ENCODE assay signal across 14 mouse cellular contexts in genomic region chr7:79262478-79262877, GRCm38 (mm10). TPM values are rescaled to one million over a fixed set of nuclear protein-coding genes. Genes with fewer than 3 reads are reported as not detected.
DNase-seq lines count a peak whose midpoint lies in the region; ATAC-seq and TF ChIP-seq lines count a peak whose summit lies in the region.
"Had no signal": no experiment of that assay in that cellular context is flagged by ENCODE, and none has a peak within 500 bp of the region (broad histone marks: within the 10 kb centered on the region; RNA-seq: fewer than 3 reads in every experiment).

No protein-coding gene starts in this region.

- DNase-seq in lung, postnatal 25 days (ENCODE audit: low spot score): no peak
- no peak for DNase-seq in Patski (ENCODE audit: low read depth, low spot score)
- no peak for DNase-seq in thymus, postnatal 4 days
- DNase-seq: left cerebral cortex, postnatal 4 days; right cerebral cortex, postnatal 4 days had no signal

- 0 out of 2 replicates have a peak, but pooled peaks cover 3% of the 10 kb centered on the region for H3K4me1 ChIP-seq in lung, embryonic 16.5 days (replicated peaks; ENCODE audit: control insufficient read depth, insufficient read depth, low read length)
- no peaks in the 10 kb centered on the region for H3K4me1 ChIP-seq in kidney, embryonic 15.5 days
- no peaks in the 10 kb centered on the region for H3K4me1 ChIP-seq in forebrain, embryonic 15.5 days
- H3K4me1 ChIP-seq: midbrain, embryonic 15.5 days; stomach, embryonic 15.5 days had no signal

- CTCF ChIA-PET in Patski (lab: Charles Lee): interaction anchor here (1.4 kb wide), 1 partner anchor 84 kb away, joined by 4 read pairs; no protein-coding TSS in a partner anchor

- POLR2A ChIA-PET in Patski (lab: Charles Lee): no interaction called here

- no peak for TF ChIP-seq CTCF in Patski (IDR thresholded peaks at IDR 0.05)

- H3K27me3 ChIP-seq in lung, embryonic 16.5 days (ENCODE audit: control insufficient read depth, insufficient read depth, low read depth, low read length): no peaks in the 10 kb centered on the region
- no peaks in the 10 kb centered on the region for H3K27me3 ChIP-seq in Patski
- no peaks in the 10 kb centered on the region for H3K27me3 ChIP-seq in kidney, embryonic 15.5 days
- no peaks in the 10 kb centered on the region for H3K27me3 ChIP-seq in forebrain, embryonic 15.5 days
- H3K27me3 ChIP-seq: midbrain, embryonic 15.5 days; stomach, embryonic 15.5 days had no signal

- in situ Hi-C loops in Patski (cut with MboI; ENCODE audit: low pct_unique_long_range_greater_than_20kb): no loop called here

- no peaks in the 10 kb centered on the region for H3K9me3 ChIP-seq in lung, embryonic 16.5 days (ENCODE audit: control insufficient read depth, low read length)
- H3K9me3 ChIP-seq in kidney, embryonic 15.5 days (replicated peaks): no peaks in the 10 kb centered on the region
- H3K9me3 ChIP-seq in forebrain, embryonic 15.5 days: no peaks in the 10 kb centered on the region
- H3K9me3 ChIP-seq: midbrain, embryonic 15.5 days; stomach, embryonic 15.5 days had no signal

- peak overlapping the region; percentile 72 for H3K27ac ChIP-seq in lung, embryonic 16.5 days (ENCODE audit: low read length)
- H3K27ac ChIP-seq in kidney, embryonic 15.5 days: 0 out of 2 replicates have a peak overlapping the region, but pooled peaks have one; percentile 6
- no peak overlapping the region for H3K27ac ChIP-seq in forebrain, embryonic 15.5 days (replicated peaks)
- H3K27ac ChIP-seq: hindbrain, embryonic 14.5 days; kidney, postnatal 0 days; midbrain, embryonic 15.5 days; stomach, embryonic 15.5 days had no signal

- H3K4me3 ChIP-seq in lung, embryonic 16.5 days (ENCODE audit: low read length): no peak overlapping the region
- no peak overlapping the region for H3K4me3 ChIP-seq in kidney, embryonic 15.5 days (replicated peaks)
- no peak overlapping the region for H3K4me3 ChIP-seq in forebrain, embryonic 15.5 days
- H3K4me3 ChIP-seq: midbrain, embryonic 15.5 days; stomach, embryonic 15.5 days had no signal

- ATAC-seq in lung, embryonic 16.5 days (ENCODE audit: low read depth): peak; percentile 80
- ATAC-seq in Patski: peak; percentile 21
- ATAC-seq in kidney, embryonic 15.5 days (replicated peaks; ENCODE audit: low FRiP score): no peak
- ATAC-seq in monocyte, adult 5-6 weeks (replicated peaks; ENCODE audit: insufficient number of reproducible peaks, low FRiP score, low TSS enrichment, poor library complexity, severe bottlenecking): 0 out of 2 replicates have a peak, but pooled peaks have one; percentile 35
- ATAC-seq in forebrain, embryonic 15.5 days (replicated peaks): no peak
- ATAC-seq: activated CD4-positive, CD25-positive, alpha-beta regulatory T cell, adult 4 months; midbrain, embryonic 15.5 days had no signal

- H3K9ac ChIP-seq in lung, embryonic 16.5 days (ENCODE audit: low read length): no peak overlapping the region
- H3K9ac ChIP-seq in kidney, embryonic 15.5 days: no peak overlapping the region
- no peak overlapping the region for H3K9ac ChIP-seq in forebrain, embryonic 15.5 days (replicated peaks)
- H3K9ac ChIP-seq: hindbrain, embryonic 14.5 days; midbrain, embryonic 15.5 days; stomach, embryonic 15.5 days had no signal

- H3K4me2 ChIP-seq in lung, embryonic 16.5 days (ENCODE audit: low read depth, low read length): no peak overlapping the region
- no peak overlapping the region for H3K4me2 ChIP-seq in kidney, embryonic 15.5 days
- no peak overlapping the region for H3K4me2 ChIP-seq in forebrain, embryonic 15.5 days (replicated peaks)
- H3K4me2 ChIP-seq: hindbrain, embryonic 14.5 days; midbrain, embryonic 15.5 days; stomach, embryonic 15.5 days had no signal

- no peaks in the 10 kb centered on the region for H3K36me3 ChIP-seq in lung, embryonic 16.5 days (ENCODE audit: control insufficient read depth, insufficient read depth, low read length)
- no peaks in the 10 kb centered on the region for H3K36me3 ChIP-seq in kidney, embryonic 15.5 days
- H3K36me3 ChIP-seq in forebrain, embryonic 15.5 days: no peaks in the 10 kb centered on the region
- H3K36me3 ChIP-seq: midbrain, embryonic 15.5 days; stomach, embryonic 15.5 days had no signal

- 50% methylated on average over 8 of the region's 8 CpGs for WGBS in lung, embryonic 16.5 days
- WGBS in kidney, embryonic 15.5 days: 68% methylated on average over 8 of the region's 8 CpGs
- WGBS in forebrain, embryonic 15.5 days: 84% methylated on average over 8 of the region's 8 CpGs

RNA-seq across cellular contexts. Expression of gene Abhd2, which starts 10.5 kb away (rescaled TPM):
- polyA plus RNA-seq in lung, embryonic 16.5 days (2015; fragmentation: Nextera tagmentation; extraction: Ambion mirVana): 22.8 and 24.9 TPM in 2 replicates
- 60.0 TPM for polyA plus RNA-seq in Patski (2021)
- 12.0 and 12.2 TPM in 2 replicates for polyA plus RNA-seq in kidney, embryonic 15.5 days (2015; fragmentation: Nextera tagmentation; extraction: Ambion mirVana)
- 39.9 to 69.6 TPM (median 41.0 TPM) in 3 replicates for total RNA-seq in monocyte, adult 5-6 weeks (2017)
- 23.1 and 24.0 TPM in 2 replicates for polyA plus RNA-seq in forebrain, embryonic 15.5 days (2015; fragmentation: Nextera tagmentation; extraction: Ambion mirVana)

Comparison
In these comparisons a context has a peak if more than half of its experiments do, and no peak if none do; other contexts are left out.
1. ATAC-seq: peak in lung, embryonic 16.5 days (single experiment), Patski (single experiment) and monocyte, adult 5-6 weeks (single experiment); none in kidney, embryonic 15.5 days (single experiment) and forebrain, embryonic 15.5 days (single experiment).